Mouse (Mus musculus): ENCODE results near the gene Sgk1. TPM values are rescaled to one million over a fixed set of nuclear protein-coding genes. Genes with fewer than 3 reads are reported as not detected.
A peak's percentile ranks its signal among the peaks of the same experiment; 100 is the strongest.

The Sgk1 gene
- total RNA-seq, 1 experiment: 217 TPM

GRCm38 (mm10) chr10:21868623-21869022 is 13.4 kb upstream of the Sgk1 start:
- Histone ChIP-seq H3K27ac (ENCODE audit: insufficient read depth, low read depth, low read length, poor library complexity, severe bottlenecking) (no peak overlapping the region), H3K4me3 (ENCODE audit: insufficient read depth in 1 of 2, low read depth in 1 of 2, low read length in 2 of 2, poor library complexity in 1 of 2, severe bottlenecking in 1 of 2) (no peak overlapping the region), H3K9ac (ENCODE audit: insufficient read depth, low read depth, low read length, poor library complexity, severe bottlenecking) (no peak overlapping the region), H3K9me3 (ENCODE audit: control insufficient read depth, insufficient read depth, low read depth, low read length) (no peaks in the 10 kb centered on the region), H3K36me3 (ENCODE audit: control insufficient read depth, insufficient read depth, low read length, poor library complexity, severe bottlenecking) (no peaks in the 10 kb centered on the region), H3K4me1 (ENCODE audit: control insufficient read depth in 2 of 2, insufficient read depth in 2 of 2, low read length in 2 of 2, poor library complexity in 1 of 2) (peaks cover 0 to 4% of the 10 kb centered on the region in 2 experiments; a peak in 1 of 4 replicates)
- TF ChIP-seq MAFK (IDR thresholded peaks at IDR 0.05; ENCODE audit: insufficient read depth, low read depth, low read length) (no peak), ZNF384 (IDR thresholded peaks at IDR 0.05; ENCODE audit: low read depth, low read length) (no peak), ZC3H11A (IDR thresholded peaks at IDR 0.05; ENCODE audit: borderline replicate concordance, low read depth, low read length) (no peak), HCFC1 (IDR thresholded peaks at IDR 0.05; ENCODE audit: borderline replicate concordance, insufficient read depth, low read length) (no peak), CHD2 (IDR thresholded peaks at IDR 0.05; ENCODE audit: low read depth, low read length) (no peak)
- in situ Hi-C loops (cut with MboI; ENCODE audit: low sequenced_read_pairs in 2 of 2, unreplicated experiment in 2 of 2): no loop called here
- DNase-seq (ENCODE audit: low read depth, low spot score): no peak

DNA sequence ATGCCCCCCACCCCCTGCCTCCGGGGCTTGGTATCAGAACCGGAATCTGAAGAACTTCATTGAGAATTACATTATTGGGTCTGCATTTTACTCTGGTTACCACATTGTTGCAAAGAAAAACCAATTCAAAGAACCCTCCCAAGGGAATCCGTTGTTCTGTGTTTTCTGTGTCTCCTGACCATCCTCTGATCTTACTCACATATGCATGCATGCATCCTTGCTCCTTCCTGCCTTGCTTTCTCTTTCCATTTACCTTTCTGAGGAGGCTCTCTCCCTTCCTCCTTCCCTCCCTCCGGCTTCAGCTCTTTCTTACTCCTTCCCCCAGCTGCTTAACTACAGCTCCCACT is 174 bp upstream of the Sgk1 start:
- in situ Hi-C loops (cut with MboI; ENCODE audit: low sequenced_read_pairs in 2 of 2, unreplicated experiment in 2 of 2): no loop called here
- TF ChIP-seq ZC3H11A (IDR thresholded peaks at IDR 0.05; ENCODE audit: borderline replicate concordance, low read depth, low read length) (no peak), MAFK (IDR thresholded peaks at IDR 0.05; ENCODE audit: insufficient read depth, low read depth, low read length) (no peak), CHD2 (IDR thresholded peaks at IDR 0.05; ENCODE audit: low read depth, low read length) (no peak), HCFC1 (IDR thresholded peaks at IDR 0.05; ENCODE audit: borderline replicate concordance, insufficient read depth, low read length) (no peak), ZNF384 (IDR thresholded peaks at IDR 0.05; ENCODE audit: low read depth, low read length) (no peak)
- DNase-seq (ENCODE audit: low read depth, low spot score): no peak

DNA sequence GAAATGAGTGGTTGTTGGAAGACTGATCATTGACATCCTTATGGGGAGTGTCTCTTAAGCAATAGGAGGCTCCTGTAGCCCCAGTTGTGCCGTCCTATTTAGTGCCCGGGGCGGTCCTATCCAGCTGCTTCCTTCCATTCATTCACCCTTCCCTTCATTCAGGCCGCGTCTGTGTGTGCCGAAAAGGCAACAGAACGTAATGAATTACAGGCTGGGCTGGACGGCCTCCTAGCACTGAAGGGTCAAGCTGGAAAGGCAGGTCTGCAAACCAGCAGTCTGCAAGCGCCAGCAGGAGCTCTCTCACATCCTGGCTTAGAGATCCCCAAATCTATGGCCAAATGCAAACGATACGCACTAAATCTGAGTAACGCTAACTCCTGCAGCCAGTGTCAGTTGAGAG is 1.6 kb downstream of the Sgk1 start:
- no peak overlapping the region for H3K27ac ChIP-seq (ENCODE audit: insufficient read depth, low read depth, low read length, poor library complexity, severe bottlenecking)

More for the DNA sequence above, 174 bp upstream of the Sgk1 start:
- Histone ChIP-seq H3K4me1 (ENCODE audit: control insufficient read depth in 2 of 2, insufficient read depth in 2 of 2, low read length in 2 of 2, poor library complexity in 1 of 2) (peaks cover 0 to 6% of the 10 kb centered on the region in 2 experiments; a peak in 1 of 4 replicates), H3K4me3 (ENCODE audit: insufficient read depth in 1 of 2, low read depth in 1 of 2, low read length in 2 of 2, poor library complexity in 1 of 2, severe bottlenecking in 1 of 2) (peak overlapping the region; percentile 52 to 57), H3K9ac (ENCODE audit: insufficient read depth, low read depth, low read length, poor library complexity, severe bottlenecking) (peak overlapping the region; percentile 10; the same call in 1 of the 2 replicates), H3K9me3 (ENCODE audit: control insufficient read depth, insufficient read depth, low read depth, low read length) (no peaks in the 10 kb centered on the region), H3K36me3 (ENCODE audit: control insufficient read depth, insufficient read depth, low read length, poor library complexity, severe bottlenecking) (no peaks in the 10 kb centered on the region), H3K27ac (ENCODE audit: insufficient read depth, low read depth, low read length, poor library complexity, severe bottlenecking) (no peak overlapping the region)

GRCm38 (mm10) chr10:21884534-21884933 is 2.5 kb downstream of the Sgk1 start:
- in situ Hi-C loops (cut with MboI; ENCODE audit: low sequenced_read_pairs in 2 of 2, unreplicated experiment in 2 of 2): no loop called here
- no peak for DNase-seq (ENCODE audit: low read depth, low spot score)
- H3K4me3 ChIP-seq (ENCODE audit: insufficient read depth in 1 of 2, low read depth in 1 of 2, low read length in 2 of 2, poor library complexity in 1 of 2, severe bottlenecking in 1 of 2): no peak overlapping the region
- H3K36me3 ChIP-seq (ENCODE audit: control insufficient read depth, insufficient read depth, low read length, poor library complexity, severe bottlenecking): no peaks in the 10 kb centered on the region
- H3K9me3 ChIP-seq (ENCODE audit: control insufficient read depth, insufficient read depth, low read depth, low read length): no peaks in the 10 kb centered on the region
- H3K4me1 ChIP-seq (ENCODE audit: control insufficient read depth in 2 of 2, insufficient read depth in 2 of 2, low read length in 2 of 2, poor library complexity in 1 of 2): peaks cover 2 to 6% of the 10 kb centered on the region in 2 experiments; a peak in 2 of 4 replicates
- TF ChIP-seq CHD2 (IDR thresholded peaks at IDR 0.05; ENCODE audit: low read depth, low read length): no peak
- no peak for TF ChIP-seq HCFC1 (IDR thresholded peaks at IDR 0.05; ENCODE audit: borderline replicate concordance, insufficient read depth, low read length)
- TF ChIP-seq ZNF384 (IDR thresholded peaks at IDR 0.05; ENCODE audit: low read depth, low read length): no peak
- TF ChIP-seq MAFK (IDR thresholded peaks at IDR 0.05; ENCODE audit: insufficient read depth, low read depth, low read length): no peak
- TF ChIP-seq ZC3H11A (IDR thresholded peaks at IDR 0.05; ENCODE audit: borderline replicate concordance, low read depth, low read length): no peak
- H3K27ac ChIP-seq (ENCODE audit: insufficient read depth, low read depth, low read length, poor library complexity, severe bottlenecking): no peak overlapping the region
- H3K9ac ChIP-seq (ENCODE audit: insufficient read depth, low read depth, low read length, poor library complexity, severe bottlenecking): no peak overlapping the region

More for the DNA sequence above, 1.6 kb downstream of the Sgk1 start:
- no peak overlapping the region for H3K9ac ChIP-seq (ENCODE audit: insufficient read depth, low read depth, low read length, poor library complexity, severe bottlenecking)
- no peak for TF ChIP-seq CHD2 (IDR thresholded peaks at IDR 0.05; ENCODE audit: low read depth, low read length)
- no peak for TF ChIP-seq ZC3H11A (IDR thresholded peaks at IDR 0.05; ENCODE audit: borderline replicate concordance, low read depth, low read length)
- no peak for TF ChIP-seq ZNF384 (IDR thresholded peaks at IDR 0.05; ENCODE audit: low read depth, low read length)
- TF ChIP-seq HCFC1 (IDR thresholded peaks at IDR 0.05; ENCODE audit: borderline replicate concordance, insufficient read depth, low read length): no peak
- no peak for TF ChIP-seq MAFK (IDR thresholded peaks at IDR 0.05; ENCODE audit: insufficient read depth, low read depth, low read length)
- in situ Hi-C loops (cut with MboI; ENCODE audit: low sequenced_read_pairs in 2 of 2, unreplicated experiment in 2 of 2): no loop called here
- no peaks in the 10 kb centered on the region for H3K36me3 ChIP-seq (ENCODE audit: control insufficient read depth, insufficient read depth, low read length, poor library complexity, severe bottlenecking)
- H3K9me3 ChIP-seq (ENCODE audit: control insufficient read depth, insufficient read depth, low read depth, low read length): no peaks in the 10 kb centered on the region
- H3K4me3 ChIP-seq (ENCODE audit: insufficient read depth in 1 of 2, low read depth in 1 of 2, low read length in 2 of 2, poor library complexity in 1 of 2, severe bottlenecking in 1 of 2): no peak overlapping the region; a peak in 1 of 4 replicates
- peaks cover 0 to 6% of the 10 kb centered on the region in 2 experiments; a peak in 1 of 4 replicates for H3K4me1 ChIP-seq (ENCODE audit: control insufficient read depth in 2 of 2, insufficient read depth in 2 of 2, low read length in 2 of 2, poor library complexity in 1 of 2)
- DNase-seq (ENCODE audit: low read depth, low spot score): no peak

Measured in ES-E14 (cell line).